Mouse (Mus musculus) gastrocnemius, adult 2 months (tissue): ENCODE measurements around the gene Lclat1. TPM values are rescaled to one million over a fixed set of nuclear protein-coding genes. Genes with fewer than 3 reads are reported as not detected.
"Not testable (repeated sequence)": the region's sequence is repeated elsewhere in the genome, so short reads cannot be mapped to it uniquely, and the experiment has no call there.

Source experiments
- DNase-seq: peaks from one replicate; pipeline ENCODE4 v3.0.0; 2022
- H3K27ac ChIP-seq: fragments of 200-600 bp; 2 replicates; pipeline ENCODE4 v1.8.1; 2022; ENCODE audit warnings: mild to moderate bottlenecking
- H3K4me3 ChIP-seq: fragments of 200-600 bp; 2 replicates; pipeline ENCODE4 v1.8.1; 2022; ENCODE audit warnings: mild to moderate bottlenecking, moderate library complexity
- CTCF ChIP-seq: fragments of 200-600 bp; IDR thresholded peaks from 2 replicates; pipeline ENCODE4 v1.8.1; 2022; ENCODE audit warnings: antibody characterized with exemption, mild to moderate bottlenecking, moderate library complexity
- intact Hi-C: fragments of 180-260 bp; cut with DNase I; formaldehyde crosslinking; loops from one replicate; pipeline ENCODE4 v1.15.1; 2025
- total RNA-seq, 2 experiments: library from RNA; stranded (reverse); gene quantifications; 2 replicates each; pipeline ENCODE4 v1.2.3; 2021

Gene Lclat1
- total RNA-seq, 2 experiments from 2014 or later: 14.6 to 17.8 TPM

- intact Hi-C loops: no loop called here
- no peak for DNase-seq
- no peak overlapping the region for H3K4me3 ChIP-seq
- TF ChIP-seq CTCF: no peak
- no peak overlapping the region for H3K27ac ChIP-seq
Measured at GRCm38 (mm10) chr17:73270871-73271796, 163.3 kb downstream of the Lclat1 start.

GRCm38 (mm10) chr17:73271797-73272600 is 164.2 kb downstream of the Lclat1 start:
- H3K27ac ChIP-seq: no peak overlapping the region
- H3K4me3 ChIP-seq: no peak overlapping the region
- intact Hi-C loops: no loop called here
- TF ChIP-seq CTCF: no peak
- no peak for DNase-seq

GRCm38 (mm10) chr17:73273809-73274208 is 166.0 kb downstream of the Lclat1 start:
- no peak overlapping the region for H3K27ac ChIP-seq
- intact Hi-C loops: no loop called here
- H3K4me3 ChIP-seq: no peak overlapping the region
- no peak for TF ChIP-seq CTCF
- no peak for DNase-seq

DNA sequence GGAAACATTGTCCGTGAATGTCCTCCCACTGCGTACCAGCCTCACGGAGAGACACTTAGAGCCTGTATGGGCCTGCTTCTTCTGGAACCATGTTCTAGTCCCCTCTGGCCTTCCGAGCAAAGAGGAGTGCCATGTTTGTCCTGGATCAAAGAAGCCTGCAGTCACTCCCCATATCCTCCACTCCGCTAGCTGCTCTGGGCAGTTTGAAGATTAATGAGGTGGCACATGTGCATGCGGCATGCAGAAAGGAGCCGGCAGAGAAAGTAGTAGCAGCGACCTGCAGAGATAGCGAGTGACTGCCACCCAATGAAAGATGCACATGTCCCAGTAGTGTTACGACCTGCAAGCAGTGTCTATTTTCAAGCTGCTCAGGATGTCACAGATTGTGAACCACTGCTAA is 167.3 kb downstream of the Lclat1 start:
- no peak for TF ChIP-seq CTCF
- Histone ChIP-seq H3K27ac (no peak overlapping the region), H3K4me3 (no peak overlapping the region)
- DNase-seq: no peak
- intact Hi-C loops: no loop called here

- DNase-seq: no peak
- TF ChIP-seq CTCF: no peak
- intact Hi-C loops: no loop called here
- Histone ChIP-seq H3K27ac (no peak overlapping the region), H3K4me3 (no peak overlapping the region)
Measured at GRCm38 (mm10) chr17:73277770-73278169, 170.0 kb downstream of the Lclat1 start.

DNA sequence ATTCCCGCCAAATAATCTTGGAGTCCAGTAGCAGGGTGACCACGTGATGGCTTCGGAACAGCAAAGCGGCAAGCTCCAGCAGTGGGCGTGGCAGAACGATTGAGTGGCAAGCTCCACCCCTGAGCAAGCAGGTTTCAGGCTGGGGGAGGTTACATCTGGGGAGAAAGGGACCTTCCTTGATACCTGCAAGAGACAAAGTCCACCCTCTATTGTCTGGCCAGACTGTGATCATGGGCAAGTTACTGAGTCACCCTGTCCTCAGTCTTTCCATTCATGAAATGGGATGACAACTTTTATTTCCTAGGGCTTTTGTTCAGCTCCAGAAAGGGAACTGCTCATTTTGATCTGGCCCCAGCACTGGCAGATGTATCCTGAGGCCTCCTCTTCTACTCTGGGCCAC is 174.9 kb downstream of the Lclat1 start:
- H3K4me3 ChIP-seq, DNase-seq, intact Hi-C loops, H3K27ac ChIP-seq: not testable (repeated sequence)

- no peak for TF ChIP-seq CTCF
- Histone ChIP-seq H3K27ac (no peak overlapping the region), H3K4me3 (no peak overlapping the region)
- intact Hi-C loops: no loop called here
- DNase-seq: no peak
Measured at GRCm38 (mm10) chr17:73284301-73284700, 176.5 kb downstream of the Lclat1 start.

Other genes starting within 250 kb of the Lclat1 start
- 1 to 10 TPM; 5.5 to 8.3 TPM for gene Lbh, start 189.7 kb upstream of the Lclat1 start, total RNA-seq